Comparison of ENCODE assay signal across 9 mouse cellular contexts in genomic region chr1:23061614-23062373, GRCm38 (mm10). TPM values are rescaled to one million over a fixed set of nuclear protein-coding genes. Genes with fewer than 3 reads are reported as not detected.
DNase-seq lines count a peak whose midpoint lies in the region; ATAC-seq and TF ChIP-seq lines count a peak whose summit lies in the region.
"Had no signal": no experiment of that assay in that cellular context is flagged by ENCODE, and none has a peak within 500 bp of the region (broad histone marks: within the 10 kb centered on the region; RNA-seq: fewer than 3 reads in every experiment).

No protein-coding gene starts in this region.

- H3K9me3 ChIP-seq in embryonic facial prominence, embryonic 14.5 days (ENCODE audit: control insufficient read depth, low read length) = no peaks in the 10 kb centered on the region
- H3K9me3 ChIP-seq in heart, embryonic 13.5 days = no peaks in the 10 kb centered on the region
- H3K9me3 ChIP-seq in liver, embryonic 14.5 days (ENCODE audit: control insufficient read depth, low read length) = no peaks in the 10 kb centered on the region

- TF ChIP-seq EP300 in liver, embryonic 14.5 days (IDR thresholded peaks at IDR 0.05; ENCODE audit: low read depth) = no peak

- DNase-seq in ES-CJ7 (ENCODE audit: low read depth, low spot score) = peak; percentile 94
- DNase-seq in embryonic facial prominence, embryonic 14.5 days (ENCODE audit: low spot score) = peak; percentile 94
- peak; percentile 55 for DNase-seq in kidney, postnatal 10 days
- peak; percentile 12 to 22 (median 17) for DNase-seq in liver, embryonic 14.5 days (ENCODE audit: low read depth in 3 of 3, low spot score in 3 of 3)
- peak; percentile 28 for DNase-seq in retina, adult 2 months (ENCODE audit: low read depth, low spot score)
- no peak for DNase-seq in thymus, postnatal 4 days

- 19% methylated on average over 14 of the region's 14 CpGs for WGBS in embryonic facial prominence, embryonic 14.5 days
- 19% methylated on average over 14 of the region's 14 CpGs for WGBS in heart, embryonic 13.5 days
- 14% methylated on average over 14 of the region's 14 CpGs for WGBS in liver, embryonic 14.5 days (ENCODE audit: insufficient replicate concordance)

- no peak overlapping the region for H3K9ac ChIP-seq in embryonic facial prominence, embryonic 14.5 days (ENCODE audit: low read depth, low read length)
- H3K9ac ChIP-seq in heart, embryonic 13.5 days = no peak overlapping the region
- H3K9ac ChIP-seq in liver, embryonic 14.5 days (replicated peaks) = no peak overlapping the region

- no peaks in the 10 kb centered on the region for H3K4me1 ChIP-seq in bone marrow macrophage, adult 2 months (ENCODE audit: control insufficient read depth, insufficient read depth, low read length)
- no peaks in the 10 kb centered on the region for H3K4me1 ChIP-seq in embryonic facial prominence, embryonic 14.5 days (ENCODE audit: control insufficient read depth, insufficient read depth, low read length)
- H3K4me1 ChIP-seq in heart, embryonic 13.5 days = peaks cover 7% of the 10 kb centered on the region
- no peaks in the 10 kb centered on the region for H3K4me1 ChIP-seq in liver, embryonic 14.5 days (replicated peaks; ENCODE audit: control insufficient read depth in 2 of 2, insufficient read depth in 2 of 2, low read length in 1 of 2)

- H3K27ac ChIP-seq in bone marrow macrophage, adult 2 months (ENCODE audit: insufficient read depth, low read depth, low read length) = no peak overlapping the region
- no peak overlapping the region for H3K27ac ChIP-seq in embryonic facial prominence, embryonic 14.5 days (replicated peaks; ENCODE audit: low read depth, low read length)
- H3K27ac ChIP-seq in heart, embryonic 13.5 days (replicated peaks) = no peak overlapping the region
- no peak overlapping the region for H3K27ac ChIP-seq in liver, embryonic 14.5 days
- H3K27ac ChIP-seq: macrophage had no signal

- H3K36me3 ChIP-seq in embryonic facial prominence, embryonic 14.5 days (ENCODE audit: control insufficient read depth, insufficient read depth, low read length) = no peaks in the 10 kb centered on the region
- no peaks in the 10 kb centered on the region for H3K36me3 ChIP-seq in heart, embryonic 13.5 days
- no peaks in the 10 kb centered on the region for H3K36me3 ChIP-seq in liver, embryonic 14.5 days (replicated peaks; ENCODE audit: control insufficient read depth, insufficient read depth, low read depth)

- TF ChIP-seq CTCF in bone marrow macrophage, adult 2 months (IDR thresholded peaks at IDR 0.05; ENCODE audit: low read depth, low read length) = peak; percentile 42; the same call in 1 of the 2 replicates
- peak; percentile 65 for TF ChIP-seq CTCF in liver, embryonic 14.5 days (IDR thresholded peaks at IDR 0.05; ENCODE audit: low read depth)

- peak; percentile 81 for ATAC-seq in embryonic facial prominence, embryonic 14.5 days (ENCODE audit: low read depth)
- ATAC-seq in heart, embryonic 13.5 days (ENCODE audit: extremely low read depth, insufficient number of reproducible peaks, low FRiP score, low TSS enrichment) = peak; percentile 63; the same call in 1 of the 2 replicates
- ATAC-seq in liver, embryonic 14.5 days (ENCODE audit: insufficient read depth) = no peak

- H3K4me3 ChIP-seq in bone marrow macrophage, adult 2 months (ENCODE audit: insufficient read depth, low read length) = no peak overlapping the region
- no peak overlapping the region for H3K4me3 ChIP-seq in embryonic facial prominence, embryonic 14.5 days (ENCODE audit: low read depth, low read length)
- H3K4me3 ChIP-seq in heart, embryonic 13.5 days = no peak overlapping the region
- H3K4me3 ChIP-seq in liver, embryonic 14.5 days (ENCODE audit: insufficient read depth in 1 of 2, low read depth in 2 of 2, low read length in 2 of 2) = no peak overlapping the region

- H3K27me3 ChIP-seq in embryonic facial prominence, embryonic 14.5 days (replicated peaks; ENCODE audit: control insufficient read depth, insufficient read depth, low read length) = no peaks in the 10 kb centered on the region
- peaks cover 4% of the 10 kb centered on the region; the same call in 1 of the 2 replicates for H3K27me3 ChIP-seq in heart, embryonic 13.5 days (replicated peaks)
- no peaks in the 10 kb centered on the region for H3K27me3 ChIP-seq in liver, embryonic 14.5 days (ENCODE audit: control insufficient read depth, insufficient read depth, low read length)

- H3K4me2 ChIP-seq in embryonic facial prominence, embryonic 14.5 days (ENCODE audit: low read depth, low read length) = peak overlapping the region; percentile 23; the same call in 1 of the 2 replicates
- H3K4me2 ChIP-seq in heart, embryonic 13.5 days = peak overlapping the region; percentile 53
- no peak overlapping the region for H3K4me2 ChIP-seq in liver, embryonic 14.5 days (ENCODE audit: low read depth)

- no peak for TF ChIP-seq POLR2A in bone marrow macrophage, adult 2 months (IDR thresholded peaks at IDR 0.05; ENCODE audit: borderline replicate concordance, low read depth, low read length)

RNA-seq across cellular contexts. Expression of gene 4933415F23Rik, which starts 40.3 kb away (rescaled TPM):
- polyA plus RNA-seq in bone marrow macrophage, adult 2 months (2012; ENCODE audit: insufficient read depth, insufficient read length, missing spikeins) = not detected in 2 replicates
- 0.13 TPM in 1 of 2 replicates, not detected in the other for polyA plus RNA-seq in embryonic facial prominence, embryonic 14.5 days (2014; fragmentation: Nextera tagmentation; extraction: Ambion mirVana)
- polyA plus RNA-seq in heart, embryonic 13.5 days (2015; fragmentation: Nextera tagmentation; extraction: Ambion mirVana) = not detected in 2 replicates
- not detected in 2 replicates for polyA plus RNA-seq in liver, embryonic 14.5 days (2012; rRNA removed)
- not detected in 2 replicates for polyA plus RNA-seq in liver, embryonic 14.5 days (2014; fragmentation: Nextera tagmentation; extraction: Ambion mirVana)
- polyA plus RNA-seq: macrophage had no signal
